Mouse (Mus musculus): ENCODE results near the gene Papln.

- TF ChIP-seq POLR2A (IDR thresholded peaks at IDR 0.05; ENCODE audit: low read depth, low read length) (no peak), CTCF (conservative IDR thresholded peaks at IDR 0.05; ENCODE audit: insufficient read depth, insufficient read length, low read depth, low read length) (no peak)
Measured at GRCm38 (mm10) chr12:83830424-83830823, 67.0 kb downstream of the Papln start.

Data from kidney, adult 2 months (tissue).